Mouse (Mus musculus) layer of hippocampus, adult 6 months (tissue): ENCODE data around the gene Glra1. TPM values are rescaled to one million over a fixed set of nuclear protein-coding genes. Genes with fewer than 3 reads are reported as not detected.

Experiments
- long read RNA-seq, 2 experiments: library from polyadenylated mRNA; unstranded; transcript quantifications; one replicate each; pipeline ENCODE4 v2.0.0; 2019 to 2020
- microRNA-seq: library from miRNA; unstranded; fragments of <30 nt; microRNA quantifications from one replicate; pipeline ENCODE4 v1.2.0, GENCODE M21; 2020
- polyA plus RNA-seq: library from polyadenylated mRNA; unstranded; fragments of <200 nt; fragmentation: Nextera tagmentation; gene quantifications from 2 replicates; pipeline ENCODE4 v1.2.3, GENCODE M21; 2021

Gene Glra1
- 0.08 TPM in 1 of 2 replicates, not detected in the other for polyA plus RNA-seq
- long read RNA-seq, experiment 1, result 0 reads
- long read RNA-seq, experiment 2, partial matches to known transcripts, result 0 of 1 reads
- long read RNA-seq, experiment 2, other reads (novel, unspliced or antisense), result 0 of 1 reads

DNA sequence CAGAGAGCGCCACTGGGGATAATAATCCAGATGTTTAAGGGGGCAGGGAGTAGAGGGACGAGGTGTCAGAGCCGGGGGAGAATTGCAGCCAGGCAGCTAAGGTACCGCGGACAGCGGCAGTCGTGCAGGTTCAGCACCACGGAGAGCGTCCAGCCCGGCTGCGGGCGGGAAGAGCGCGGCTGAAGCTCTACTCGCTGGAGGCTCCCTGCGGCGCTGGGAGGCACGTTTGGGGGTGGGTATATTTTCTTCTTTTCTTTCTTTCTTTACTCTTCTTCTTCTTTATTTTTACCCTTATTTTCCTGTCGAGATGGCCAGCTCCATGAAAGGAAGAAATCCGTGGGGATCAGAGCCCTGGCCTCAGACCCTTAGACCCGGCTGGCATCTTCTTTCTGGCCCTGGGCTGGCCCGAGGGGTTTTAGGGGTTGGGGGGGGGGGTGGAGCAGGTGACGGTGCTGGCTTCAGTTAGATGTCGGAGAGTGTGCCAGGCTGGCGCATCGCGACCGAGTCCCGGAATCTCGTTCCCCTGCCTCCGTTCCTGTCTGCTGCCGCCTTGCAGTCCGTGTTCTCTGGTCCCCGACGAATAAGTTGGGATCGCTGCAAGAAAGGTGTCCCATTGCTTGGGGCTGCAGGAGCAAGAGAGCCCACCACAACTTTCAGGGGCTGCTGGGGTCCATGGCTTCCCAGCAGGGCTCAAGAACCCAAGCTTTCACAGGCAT, at the start of gene Glra1:
Gene Glra1 (minus strand): TSS at position 391 of the 716 bp plus-strand sequence.

DNA sequence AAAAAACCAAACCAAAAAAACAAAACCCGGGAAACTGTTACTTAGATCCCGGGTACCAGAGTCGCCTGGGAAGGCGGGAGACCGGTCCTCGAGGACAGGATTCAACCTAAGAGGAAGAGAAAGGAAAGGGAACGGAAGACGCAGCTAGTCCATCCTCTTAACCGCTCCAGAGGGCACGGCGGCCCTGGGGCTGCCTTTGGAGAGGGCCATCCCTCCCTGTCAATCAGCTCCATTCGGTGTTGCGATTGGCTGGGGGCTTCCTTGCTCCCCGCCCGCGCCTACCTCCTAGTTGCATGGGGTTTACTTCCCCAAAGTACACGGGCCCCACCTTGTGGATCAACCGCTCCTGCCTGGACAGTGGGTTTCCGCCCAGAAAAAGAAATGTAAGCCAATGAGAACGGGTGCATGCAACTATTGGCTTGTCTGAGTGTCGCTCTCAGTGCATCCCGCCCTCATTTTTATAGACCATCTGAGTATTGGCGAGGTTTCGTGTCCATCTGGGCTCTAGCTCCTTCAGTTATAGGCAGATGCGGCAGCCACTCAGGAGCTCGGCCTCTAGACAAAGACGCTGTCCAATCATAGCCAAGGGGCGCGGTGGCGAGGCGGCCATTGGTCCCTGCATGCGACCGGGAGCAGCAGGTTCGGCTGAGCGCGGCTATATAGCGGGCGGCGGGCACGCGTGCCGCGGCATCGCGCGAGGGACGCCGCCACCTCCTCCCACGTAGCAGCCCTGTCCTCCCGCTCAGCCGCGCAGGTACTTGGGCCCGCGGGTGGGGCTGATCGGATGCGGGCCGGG, 138.8 kb downstream of the Glra1 start, which contains the start of gene G3bp1:
Gene G3bp1 (plus strand): TSS at position 638 of the 796 bp plus-strand sequence.

Small RNAs within 50 kb of the gene (microRNA-seq; reads per million reads assigned to microRNA genes)
- not detected for gene Mir7652

Other genes with a start within 250 kb of the Glra1 start
- gene Sparc, start 185.0 kb downstream of the Glra1 start, polyA plus RNA-seq, result 166 and 174 TPM in 2 replicates
- 454 and 596 TPM in 2 replicates for gene Atox1, start 147.0 kb downstream of the Glra1 start, polyA plus RNA-seq
- 46.8 and 49.3 TPM in 2 replicates for gene G3bp1, start 138.5 kb downstream of the Glra1 start, polyA plus RNA-seq